Mouse (Mus musculus) layer of hippocampus, postnatal 25 days (tissue): ENCODE data around the gene Ascl2. TPM values are rescaled to one million over a fixed set of nuclear protein-coding genes. Genes with fewer than 3 reads are reported as not detected.

ENCODE experiments used
- DNase-seq, 2 experiments: peaks; one replicate each; pipeline ENCODE4 v3.0.0; 2022; ENCODE audit warnings: mixed read lengths in 2 of 2, low spot score in 1 of 2; ENCODE audit errors: extremely low spot score in 1 of 2
- total RNA-seq, 2 experiments: library from RNA; stranded (reverse); gene quantifications; 2 replicates each; pipeline ENCODE4 v1.2.3; 2021

Gene Ascl2
- total RNA-seq, 2 experiments from 2014 or later = 0.22 to 0.31 TPM

DNA sequence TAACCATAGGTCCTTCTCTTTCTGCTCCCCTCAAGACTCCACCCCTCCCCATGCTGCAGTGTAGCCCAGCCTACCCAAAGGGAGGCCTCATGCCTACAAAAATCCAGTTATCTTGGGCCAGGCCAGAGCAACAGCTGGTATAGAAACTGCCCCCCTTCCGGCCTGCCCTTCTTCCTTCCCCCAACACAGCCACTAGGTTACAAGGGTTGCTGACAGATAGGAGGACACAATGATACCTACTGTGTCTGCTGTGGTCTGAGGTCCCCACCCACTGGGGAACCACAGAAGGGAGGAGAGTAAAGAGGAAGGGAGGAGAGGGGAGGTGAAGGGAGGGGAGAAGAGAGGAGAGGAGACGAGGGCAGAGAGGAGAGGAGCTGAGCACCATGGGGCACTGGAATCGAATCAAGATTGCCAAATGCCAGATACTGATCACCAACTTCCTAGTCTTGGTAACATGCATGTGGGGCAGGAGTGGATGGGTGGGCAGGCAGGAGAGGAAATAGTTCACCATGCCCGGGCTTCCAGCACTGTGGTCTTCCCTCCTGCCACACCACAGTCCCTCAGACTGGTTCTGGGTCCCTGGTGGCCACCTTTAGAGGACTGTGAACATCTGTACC, 35.8 kb upstream of the Ascl2 start, which contains the start of gene Tspan32:
Gene Tspan32 (plus strand): TSS at position 320 of the 617 bp plus-strand sequence.
- no peak for DNase-seq

GRCm38 (mm10) chr7:143002679-143003078, 33.6 kb upstream of the Ascl2 start:
- DNase-seq = no peak

- no peak for DNase-seq
These were observed 28.5 kb upstream of the Ascl2 start for GRCm38 (mm10) chr7:142997403-142998150.

DNA sequence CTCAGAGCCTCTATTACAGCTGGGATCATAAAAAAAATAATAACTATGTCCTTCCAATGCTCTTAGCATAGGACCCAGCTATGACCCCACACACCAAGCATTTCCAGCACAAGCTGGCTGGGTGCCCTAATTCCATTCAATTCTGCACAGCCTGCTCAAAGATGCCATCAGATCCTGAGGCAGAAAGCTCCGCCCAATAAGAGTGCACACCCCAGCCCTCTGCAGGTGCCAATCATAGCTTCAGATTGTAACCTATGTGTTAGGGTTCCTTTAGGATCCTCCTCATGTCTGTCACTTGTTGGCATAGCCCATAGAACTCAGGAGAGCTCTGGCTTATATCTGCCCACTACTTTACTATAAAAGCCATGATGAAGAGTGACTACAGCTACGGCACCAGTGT, 27.9 kb upstream of the Ascl2 start:
- no peak for DNase-seq

DNA sequence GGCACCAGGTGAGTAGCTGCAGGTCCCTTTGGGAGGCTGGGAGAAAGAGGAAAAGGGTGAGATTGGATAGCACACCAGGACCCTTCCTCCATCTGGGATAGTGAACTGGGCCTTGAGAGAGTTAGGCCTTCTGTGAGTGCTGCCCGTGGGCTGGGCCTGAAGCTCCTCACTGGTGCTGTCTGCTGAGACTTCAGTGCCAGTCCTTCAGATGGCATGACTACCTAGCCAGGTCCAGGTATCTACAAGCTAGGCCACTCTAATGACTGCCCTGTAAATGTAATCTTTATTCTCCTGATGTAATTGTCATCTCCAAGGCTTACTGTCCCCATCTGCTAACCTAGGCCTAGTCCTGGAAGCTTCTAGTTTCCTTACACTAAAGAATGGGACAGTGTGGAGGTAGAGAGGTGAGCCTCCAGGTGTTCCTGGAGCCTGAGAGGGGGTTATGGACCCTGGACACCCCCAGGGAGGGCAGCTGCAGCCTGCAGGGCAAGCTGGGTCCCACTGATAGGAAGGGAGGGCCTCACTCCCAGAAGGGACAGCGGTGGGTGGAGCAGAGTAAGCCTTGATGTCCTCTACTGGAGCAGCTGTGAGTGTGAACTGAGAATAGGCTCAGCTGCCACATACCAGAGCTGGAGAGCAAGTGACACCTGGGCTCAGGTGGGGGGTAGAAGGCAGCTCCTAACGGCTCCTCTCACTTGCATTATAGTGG, 26.7 kb upstream of the Ascl2 start:
- no peak for DNase-seq

DNA sequence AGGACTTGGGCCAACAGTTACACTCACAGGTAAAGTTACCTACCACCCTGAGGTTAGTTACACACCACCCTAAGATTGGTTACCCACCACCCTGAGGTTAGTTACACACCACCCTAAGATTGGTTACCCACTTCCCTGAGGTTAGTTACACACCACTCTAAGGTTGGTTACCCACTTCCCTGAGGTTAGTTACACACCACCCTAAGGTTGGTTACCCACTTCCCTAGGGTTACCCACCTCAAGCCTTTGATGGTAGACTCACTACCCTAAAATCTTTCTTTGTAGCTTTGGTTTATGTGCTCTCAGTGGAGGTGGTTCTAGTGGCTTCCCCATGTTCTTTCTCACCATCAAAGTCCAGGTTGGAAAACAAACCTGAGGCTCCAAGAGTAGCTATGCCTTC, 25.9 kb upstream of the Ascl2 start:
- no peak for DNase-seq

DNA sequence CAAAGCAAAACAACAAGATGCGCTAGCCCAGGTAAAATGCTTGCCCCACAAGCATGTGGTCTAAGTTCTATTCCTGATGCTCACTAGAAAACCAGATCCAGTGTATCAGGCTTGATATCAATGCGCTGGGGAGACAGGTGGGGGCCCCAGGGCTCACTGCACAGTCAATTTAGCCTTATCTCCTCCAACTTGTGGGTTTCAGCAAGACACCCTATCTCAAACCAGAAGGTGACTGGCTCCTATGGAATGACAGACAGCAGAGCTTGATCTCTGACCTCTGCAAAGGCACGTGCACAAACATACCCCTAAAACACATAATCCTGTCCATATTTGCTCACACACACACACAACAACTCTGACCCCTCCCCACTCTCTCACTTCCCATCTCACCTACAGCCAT, 18.7 kb upstream of the Ascl2 start:
- DNase-seq = no peak

- DNase-seq = no peak
These were observed 16.1 kb upstream of the Ascl2 start for GRCm38 (mm10) chr7:142985146-142985545.

GRCm38 (mm10) chr7:142981908-142982307, 12.8 kb upstream of the Ascl2 start:
- no peak for DNase-seq

- peak; percentile 38 to 40 for DNase-seq
These were observed 918 bp downstream of the Ascl2 start for GRCm38 (mm10) chr7:142967884-142968808.

- no peak for DNase-seq
These were observed 1.6 kb downstream of the Ascl2 start for GRCm38 (mm10) chr7:142967414-142967883.

GRCm38 (mm10) chr7:142959752-142960151, 9.3 kb downstream of the Ascl2 start:
- DNase-seq = no peak

GRCm38 (mm10) chr7:142958817-142959216, 10.2 kb downstream of the Ascl2 start:
- no peak for DNase-seq

- DNase-seq = no peak
These were observed 13.0 kb downstream of the Ascl2 start for GRCm38 (mm10) chr7:142956018-142956417.

DNA sequence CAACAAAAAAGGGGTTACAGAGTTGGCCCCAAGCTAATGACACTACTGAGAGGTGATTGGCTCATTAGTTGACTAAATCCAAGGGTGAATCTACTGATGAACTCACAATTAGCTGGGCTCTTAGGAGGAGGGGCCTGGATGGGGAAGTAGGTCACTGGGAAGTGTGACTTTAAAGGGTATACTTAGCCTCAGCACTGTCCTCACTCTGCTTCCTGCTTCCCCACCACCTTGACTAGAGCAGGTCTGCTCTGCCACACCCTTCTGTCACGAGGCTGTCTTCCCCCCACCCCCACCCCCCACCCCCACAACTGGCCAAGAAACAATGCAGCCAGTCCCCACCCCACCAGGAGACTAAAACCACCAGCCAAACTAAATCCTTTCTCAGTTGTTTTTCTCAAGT, 19.5 kb downstream of the Ascl2 start:
- no peak for DNase-seq

DNA sequence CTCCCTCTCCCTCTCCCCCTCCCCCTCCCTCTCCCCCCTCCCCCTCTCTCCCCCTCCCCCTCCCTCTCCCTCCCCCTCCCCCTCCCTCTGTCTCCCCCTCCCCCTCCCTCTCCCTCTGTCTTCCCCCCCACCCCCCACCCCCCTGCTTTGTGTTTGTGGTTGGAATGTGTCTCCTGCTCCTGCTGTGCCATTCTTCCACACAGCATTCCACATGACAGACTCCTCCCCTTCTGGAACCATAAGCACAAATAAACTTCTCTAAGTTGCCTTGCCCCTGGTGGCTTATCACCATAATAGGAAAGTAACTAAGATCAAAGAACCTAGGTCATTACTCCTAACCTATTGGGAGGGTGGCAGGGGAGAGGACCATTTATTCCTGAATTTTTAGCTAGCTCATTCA, 31.4 kb downstream of the Ascl2 start:
- no peak for DNase-seq

- DNase-seq = no peak
These were observed 33.4 kb downstream of the Ascl2 start for GRCm38 (mm10) chr7:142935708-142936107.

DNA sequence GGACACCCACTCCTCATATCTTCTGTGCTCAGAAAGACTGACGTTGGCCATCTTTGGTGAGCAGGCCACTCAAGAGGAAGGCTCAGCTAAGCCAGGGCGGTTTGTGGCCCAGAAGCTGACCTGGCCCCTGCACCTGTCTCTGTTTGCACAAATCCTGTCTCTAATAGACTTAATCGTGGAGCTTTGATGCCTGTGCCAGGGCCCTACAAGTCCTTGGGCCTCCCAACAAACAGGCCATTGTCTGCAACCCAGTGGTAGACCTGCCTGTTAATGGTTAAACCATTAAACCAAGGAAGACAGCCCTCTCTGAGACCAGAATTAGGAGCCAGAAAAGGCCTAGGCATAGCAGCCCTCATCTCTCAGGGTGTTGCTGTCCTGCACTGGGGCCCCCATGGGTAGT, 36.6 kb downstream of the Ascl2 start:
- no peak for DNase-seq

- DNase-seq = no peak
These were observed 38.0 kb downstream of the Ascl2 start, which contains the start of gene Th for GRCm38 (mm10) chr7:142931028-142931427. Gene Th (minus strand): TSS chr7:142931128.

DNA sequence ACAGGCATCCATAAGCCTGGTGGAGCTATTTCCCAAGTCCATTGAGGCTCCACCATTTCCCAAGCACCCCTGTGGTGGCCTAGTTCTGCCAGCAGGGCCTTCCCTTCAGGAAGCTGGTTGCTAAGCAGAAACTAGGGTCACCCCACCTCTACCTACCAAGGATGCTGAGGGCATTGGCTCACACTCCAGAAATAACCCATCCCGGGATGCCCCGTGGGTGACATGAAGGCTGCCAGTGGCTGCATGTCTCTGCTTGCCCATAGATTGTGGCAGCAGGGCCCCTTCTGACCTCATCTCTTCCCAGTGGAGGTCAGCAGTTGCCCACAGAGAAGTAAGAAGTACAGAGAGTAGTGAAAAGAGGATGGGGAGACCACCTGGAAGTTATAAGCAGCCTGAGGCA, 39.5 kb downstream of the Ascl2 start:
- no peak for DNase-seq
